Mouse (Mus musculus) retina, postnatal 7 days (tissue): Measurements from ENCODE around the gene Ccdc22.

Experiments used
- DNase-seq: peaks from one replicate; pipeline ENCODE4 v3.0.0-alpha.2; 2012; ENCODE audit warnings: low read depth, low spot score

Ccdc22 gene

DNA sequence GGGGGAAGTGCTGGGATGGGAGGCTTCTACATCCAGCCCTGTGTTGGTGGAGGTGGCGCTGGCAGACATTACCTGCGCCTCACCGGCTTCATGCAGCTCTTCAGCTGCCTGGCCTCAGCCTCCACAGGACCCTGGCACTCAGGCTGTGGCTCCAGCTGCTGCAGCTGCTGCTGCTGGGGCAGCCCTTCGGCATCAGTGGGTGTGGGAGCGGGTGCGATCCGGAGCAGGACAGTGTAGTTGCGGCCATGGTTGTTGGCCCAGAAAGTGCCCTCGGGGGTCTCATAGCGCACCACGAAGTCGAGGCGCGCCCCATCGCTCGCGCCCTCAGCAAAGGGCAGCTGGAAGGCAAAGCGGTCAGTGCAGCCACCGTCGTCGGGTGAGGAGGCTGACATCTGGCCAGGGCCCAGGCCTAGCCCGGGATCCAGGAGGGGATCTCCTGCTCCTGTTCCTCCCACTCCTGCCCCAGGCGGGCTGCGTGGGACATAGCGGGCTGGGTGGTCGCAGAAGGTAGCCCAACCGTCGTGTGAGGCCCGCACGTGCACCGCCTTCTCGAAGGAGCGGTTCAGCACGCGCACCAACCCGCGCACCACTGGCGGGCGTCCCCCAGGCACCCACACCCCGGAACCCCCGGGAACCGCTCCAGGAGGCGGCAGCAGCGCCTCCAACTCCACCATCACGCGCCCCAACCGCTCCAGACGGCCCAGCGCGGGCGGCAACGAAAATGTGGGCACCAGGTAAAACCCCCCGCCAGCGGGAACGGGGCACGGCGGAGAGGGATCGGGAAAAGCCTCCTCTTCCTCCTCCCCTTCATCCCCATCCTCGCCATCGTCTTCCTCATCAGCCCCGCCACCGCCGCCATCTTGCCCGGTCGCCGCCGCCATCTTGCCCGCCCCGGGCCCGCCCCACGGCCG lies 31.9 kb downstream of the Ccdc22 start, which contains the start of gene Foxp3:
Foxp3 (plus strand) TSS at position 469 of the 911 bp plus-strand sequence.
- DNase-seq: peak; percentile 20

DNA sequence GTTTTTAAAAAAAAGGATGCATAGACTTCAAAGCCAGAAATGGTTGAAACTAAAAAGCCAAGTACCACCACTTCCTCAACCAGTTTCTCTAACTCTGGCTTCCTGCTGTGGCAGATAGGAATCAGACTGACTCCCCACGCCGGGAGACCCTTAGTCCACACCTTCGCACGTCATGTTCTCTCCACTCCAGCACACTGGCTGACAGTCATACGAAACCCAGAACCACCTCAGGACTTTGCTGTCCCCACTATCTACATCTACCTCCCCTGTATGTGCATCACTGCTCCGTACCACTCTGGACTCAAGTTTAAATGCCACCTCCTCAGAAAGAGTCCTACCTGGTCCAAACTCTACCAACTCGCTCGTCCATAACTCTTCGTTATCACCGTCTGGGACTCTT lies 32.9 kb downstream of the Ccdc22 start:
- DNase-seq: no peak

DNA sequence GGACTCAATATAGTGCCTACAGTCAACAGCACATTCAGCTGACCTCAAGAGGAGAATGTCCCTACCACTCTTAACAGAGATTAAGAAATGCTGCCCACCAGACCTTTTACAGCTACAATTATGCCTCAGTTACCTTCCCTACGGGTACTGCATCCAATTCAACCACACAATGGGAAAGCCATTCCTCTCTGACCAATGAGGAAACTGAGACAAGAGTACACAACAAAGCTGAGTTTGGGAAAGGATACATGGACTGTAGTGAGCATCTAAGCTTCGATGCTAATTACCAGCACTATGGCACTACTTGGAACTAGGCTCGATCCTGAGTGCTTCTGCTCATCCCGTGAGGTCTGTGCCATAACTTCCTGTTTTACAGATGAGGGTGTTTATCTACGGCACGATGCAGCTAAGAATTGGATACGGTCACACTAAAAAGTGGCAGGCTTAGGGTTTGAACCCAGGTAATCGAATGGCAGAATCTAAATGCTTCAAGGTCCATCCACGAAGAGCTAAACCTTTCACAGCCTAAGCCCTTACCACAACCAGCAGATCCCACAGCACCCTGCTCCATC lies 33.7 kb downstream of the Ccdc22 start:
- no peak for DNase-seq

DNA sequence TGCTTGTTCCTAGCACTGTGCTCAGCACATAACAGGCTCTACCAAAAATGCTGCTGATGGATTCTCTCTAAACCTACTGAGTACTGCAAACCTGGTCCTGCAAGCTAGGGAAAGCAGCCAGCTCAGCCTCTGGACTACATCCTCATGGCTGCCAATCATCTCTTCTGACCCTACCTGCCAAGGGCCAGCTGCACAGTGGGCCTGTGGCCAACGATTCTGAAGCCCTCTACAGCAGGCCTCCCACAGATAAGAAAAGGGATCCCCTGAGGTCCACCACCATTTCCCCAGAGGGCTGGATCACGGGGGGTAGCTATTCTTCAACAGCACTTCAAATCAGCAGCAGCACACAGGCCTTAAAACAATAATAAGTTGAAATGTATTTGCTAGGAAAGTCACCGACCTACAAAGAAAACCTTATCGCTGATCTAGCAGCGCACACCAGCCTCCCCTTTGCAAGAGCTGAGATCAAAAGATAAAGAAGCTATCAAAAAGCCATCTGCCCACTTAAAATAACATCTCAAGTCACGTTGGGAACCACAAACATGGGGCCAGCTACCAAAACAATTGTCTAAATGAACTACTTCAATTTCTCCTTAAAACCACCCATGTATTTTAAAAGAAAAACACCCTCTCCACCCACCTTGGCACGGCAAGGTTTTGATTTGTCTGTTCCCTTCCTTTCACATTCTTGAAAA lies 34.7 kb downstream of the Ccdc22 start:
- no peak for DNase-seq

DNA sequence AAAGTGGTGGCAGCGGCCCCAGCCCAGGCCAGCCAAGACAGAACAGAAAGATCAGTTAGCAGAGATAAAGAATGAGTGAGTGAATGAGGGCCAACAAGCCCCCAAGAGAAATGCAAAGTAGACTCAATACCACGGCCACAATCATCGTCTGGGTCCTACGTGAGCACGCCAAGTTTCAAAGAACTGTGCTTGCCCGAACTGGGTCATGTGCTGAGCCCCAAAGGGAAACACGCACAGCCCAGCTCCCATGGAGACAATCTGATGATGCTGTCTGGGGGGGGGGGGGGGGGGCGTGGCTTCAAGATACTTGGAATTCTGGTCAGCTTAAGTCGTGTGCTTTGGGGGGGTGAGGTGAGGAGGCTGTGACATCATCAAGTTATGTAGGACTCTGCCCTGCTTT lies 37.8 kb downstream of the Ccdc22 start:
- DNase-seq: peak; percentile 8

DNA sequence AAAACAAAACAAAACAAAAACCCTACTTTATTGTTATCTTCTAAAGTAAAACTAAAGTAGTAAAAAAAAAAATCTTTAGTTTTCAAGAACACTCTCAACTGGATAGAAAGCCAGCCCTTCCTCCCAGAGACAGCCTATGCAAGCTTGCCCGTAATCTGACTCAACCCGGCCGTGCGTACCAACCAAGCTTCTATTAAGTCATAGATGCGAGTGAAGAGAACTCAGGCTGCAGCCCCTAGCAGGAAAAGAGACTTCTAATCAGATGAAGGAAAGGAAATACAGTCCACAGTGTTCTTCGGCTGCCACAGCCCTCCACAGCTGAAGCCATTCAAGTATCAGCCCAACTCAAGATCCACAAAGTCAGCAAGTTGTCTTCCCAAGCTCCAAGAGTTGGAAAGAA lies 39.0 kb downstream of the Ccdc22 start:
- DNase-seq: no peak

DNA sequence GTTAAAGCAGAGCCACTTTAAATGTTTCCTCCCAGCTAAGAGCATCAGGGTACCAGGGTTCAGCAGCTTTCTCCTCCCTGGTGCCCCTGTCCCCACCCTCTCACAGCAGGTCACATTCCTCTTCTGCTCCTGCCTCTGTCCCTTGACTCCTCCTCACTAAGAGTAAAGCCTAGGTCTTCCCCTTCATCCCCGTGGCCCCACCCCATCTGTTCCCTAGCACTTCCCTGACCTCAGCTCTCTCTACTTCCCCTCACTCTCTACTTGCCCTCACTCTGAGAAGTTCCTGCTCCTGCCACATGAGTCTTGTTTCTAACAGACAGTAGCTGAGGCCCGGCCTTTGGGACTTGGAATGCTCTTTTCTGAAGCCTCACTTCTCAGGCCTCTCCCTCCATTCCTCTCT lies 42.2 kb downstream of the Ccdc22 start:
- no peak for DNase-seq

DNA sequence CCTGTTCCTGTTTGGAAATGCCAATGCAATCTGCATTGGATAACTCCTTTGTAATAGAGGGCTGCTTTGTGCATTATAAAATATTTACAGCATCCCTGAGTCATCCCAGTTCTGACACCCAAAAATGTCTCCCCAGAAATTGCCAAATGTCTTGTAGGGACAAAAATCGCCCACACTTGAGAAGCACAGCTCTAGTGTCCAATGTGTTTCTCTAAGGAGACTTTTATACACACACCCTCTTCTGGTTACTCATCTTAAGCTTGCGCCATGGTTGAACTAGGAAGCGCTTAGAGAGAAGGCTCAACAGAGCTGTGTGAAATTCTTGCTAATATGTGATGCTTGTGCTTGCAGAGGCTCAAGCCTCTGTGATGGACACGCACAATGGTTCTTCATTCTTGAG lies 51.8 kb downstream of the Ccdc22 start:
- DNase-seq: no peak
